Mouse (Mus musculus) forebrain, embryonic 15.5 days (tissue): ENCODE measurements at regions not wholly inside any gene's neighbourhood (a gene's known extent, or its start where the extent isn't known, plus 50 kb on each side); places are given as distances from the start of the nearest gene placed in this dataset.

ENCODE experiments used
- ATAC-seq: fragments of 200-750 bp; cut with Nextera tagmentation; replicated peaks from 2 replicates; pipeline ENCODE4 v1.8.0; 2017; ENCODE audit warnings: mild to moderate bottlenecking, moderate TSS enrichment, moderate library complexity
- H3K27ac ChIP-seq: fragments of 300-500 bp; sonication (generic); replicated peaks from 2 replicates; pipeline ENCODE4 v1.5.1; 2015; ENCODE audit warnings: mild to moderate bottlenecking, inconsistent platforms
- H3K27me3 ChIP-seq: fragments of 300-500 bp; sonication (generic); 2 replicates; pipeline ENCODE4 v1.6.1; 2015; ENCODE audit warnings: inconsistent platforms
- H3K36me3 ChIP-seq: fragments of 300-500 bp; sonication (generic); 2 replicates; pipeline ENCODE4 v1.6.1; 2015; ENCODE audit warnings: mild to moderate bottlenecking, inconsistent platforms
- H3K4me1 ChIP-seq: fragments of 300-500 bp; sonication (generic); 2 replicates; pipeline ENCODE4 v1.6.1; 2015; ENCODE audit warnings: inconsistent platforms
- H3K4me2 ChIP-seq: fragments of 300-500 bp; sonication (generic); replicated peaks from 2 replicates; pipeline ENCODE4 v1.6.1; 2015; ENCODE audit warnings: mild to moderate bottlenecking, inconsistent platforms
- H3K4me3 ChIP-seq: fragments of 300-500 bp; sonication (generic); 2 replicates; pipeline ENCODE4 v1.5.1; 2015; ENCODE audit warnings: mild to moderate bottlenecking, inconsistent platforms
- H3K9ac ChIP-seq: fragments of 300-500 bp; sonication (generic); replicated peaks from 2 replicates; pipeline ENCODE4 v1.6.1; 2015; ENCODE audit warnings: mild to moderate bottlenecking, inconsistent platforms
- H3K9me3 ChIP-seq: fragments of 300-500 bp; sonication (generic); 2 replicates; pipeline ENCODE4 v1.6.1; 2016; ENCODE audit warnings: inconsistent platforms
- WGBS: fragments of 180-500 bp; shearing (Covaris S2); methylation state at CpG from one replicate; pipeline ENCODE4 v1.1.7; 2015; ENCODE audit warnings: mixed read lengths; 5-methylcytosine and 5-hydroxymethylcytosine counted together

GRCm38 (mm10) chr13:59393231-59393938, 191.6 kb downstream of the Agtpbp1 start:
- no peak for ATAC-seq
- no peaks in the 10 kb centered on the region for H3K9me3 ChIP-seq
- no peaks in the 10 kb centered on the region for H3K36me3 ChIP-seq
- H3K4me2 ChIP-seq = no peak overlapping the region
- H3K4me3 ChIP-seq = no peak overlapping the region
- H3K27ac ChIP-seq = no peak overlapping the region; the same call in 1 of the 2 replicates
- H3K4me1 ChIP-seq = 0 out of 2 replicates have a peak, but pooled peaks cover 6% of the 10 kb centered on the region
- no peak overlapping the region for H3K9ac ChIP-seq
- H3K27me3 ChIP-seq = no peaks in the 10 kb centered on the region
- WGBS = 59% methylated on average over 12 of the region's 12 CpGs

- 92% methylated on average over 4 of the region's 4 CpGs for WGBS
- H3K36me3 ChIP-seq = no peaks in the 10 kb centered on the region
- H3K27me3 ChIP-seq = no peaks in the 10 kb centered on the region
- no peak overlapping the region for H3K4me3 ChIP-seq
- H3K4me2 ChIP-seq = no peak overlapping the region
- no peak overlapping the region for H3K9ac ChIP-seq
- no peaks in the 10 kb centered on the region for H3K9me3 ChIP-seq
- H3K27ac ChIP-seq = no peak overlapping the region
- no peak for ATAC-seq
- 0 out of 2 replicates have a peak, but pooled peaks cover 6% of the 10 kb centered on the region for H3K4me1 ChIP-seq
These were observed 192.2 kb downstream of the Agtpbp1 start for GRCm38 (mm10) chr13:59392828-59393227.

GRCm38 (mm10) chr13:59387627-59388325, 197.3 kb downstream of the Agtpbp1 start:
- Histone ChIP-seq H3K4me1 (peaks cover 12% of the 10 kb centered on the region), H3K27me3 (no peaks in the 10 kb centered on the region), H3K9ac (no peak overlapping the region), H3K27ac (0 out of 2 replicates have a peak overlapping the region, but pooled peaks have one; percentile 27), H3K4me3 (no peak overlapping the region), H3K36me3 (no peaks in the 10 kb centered on the region), H3K4me2 (no peak overlapping the region), H3K9me3 (no peaks in the 10 kb centered on the region)
- whole genome bisulfite sequencing = 53% methylated on average over 14 of the region's 14 CpGs
- peak; percentile 64 for ATAC-seq

GRCm38 (mm10) chr13:59386935-59387540, 198.0 kb downstream of the Agtpbp1 start:
- H3K4me1 ChIP-seq = peaks cover 12% of the 10 kb centered on the region
- no peak overlapping the region for H3K4me3 ChIP-seq
- peak; percentile 57; the same call in 1 of the 2 replicates for ATAC-seq
- 70% methylated on average over 7 of the region's 7 CpGs for WGBS
- no peaks in the 10 kb centered on the region for H3K9me3 ChIP-seq
- no peaks in the 10 kb centered on the region for H3K36me3 ChIP-seq
- no peak overlapping the region for H3K9ac ChIP-seq
- peak overlapping the region; percentile 11; the same call in 1 of the 2 replicates for H3K27ac ChIP-seq
- H3K27me3 ChIP-seq = no peaks in the 10 kb centered on the region
- no peak overlapping the region for H3K4me2 ChIP-seq

GRCm38 (mm10) chr13:59385824-59386223, 199.2 kb downstream of the Agtpbp1 start:
- ATAC-seq = no peak
- no peak overlapping the region for H3K4me3 ChIP-seq
- WGBS = 71% methylated on average over 6 of the region's 6 CpGs

GRCm38 (mm10) chr13:59370141-59370816, 214.7 kb downstream of the Agtpbp1 start:
- Histone ChIP-seq H3K4me1 (0 out of 2 replicates have a peak, but pooled peaks cover 3% of the 10 kb centered on the region), H3K27me3 (no peaks in the 10 kb centered on the region), H3K36me3 (no peaks in the 10 kb centered on the region), H3K4me3 (no peak overlapping the region), H3K27ac (no peak overlapping the region), H3K4me2 (no peak overlapping the region), H3K9me3 (no peaks in the 10 kb centered on the region), H3K9ac (no peak overlapping the region)
- no peak for ATAC-seq
- WGBS = 64% methylated on average over 12 of the region's 12 CpGs

More at GRCm38 (mm10) chr13:59385824-59386223, 199.2 kb downstream of the Agtpbp1 start:
- no peaks in the 10 kb centered on the region for H3K36me3 ChIP-seq
- no peaks in the 10 kb centered on the region for H3K9me3 ChIP-seq
- no peak overlapping the region for H3K9ac ChIP-seq
- no peak overlapping the region for H3K4me2 ChIP-seq
- no peaks in the 10 kb centered on the region for H3K27me3 ChIP-seq
- no peak overlapping the region for H3K27ac ChIP-seq
- peaks cover 12% of the 10 kb centered on the region for H3K4me1 ChIP-seq

- Histone ChIP-seq H3K4me1 (0 out of 2 replicates have a peak, but pooled peaks cover 3% of the 10 kb centered on the region), H3K9ac (no peak overlapping the region), H3K4me3 (no peak overlapping the region), H3K27ac (no peak overlapping the region), H3K27me3 (no peaks in the 10 kb centered on the region), H3K36me3 (no peaks in the 10 kb centered on the region), H3K4me2 (no peak overlapping the region), H3K9me3 (no peaks in the 10 kb centered on the region)
- ATAC-seq = no peak
- WGBS = 87% methylated on average over 13 of the region's 13 CpGs
These were observed 216.2 kb downstream of the Agtpbp1 start for GRCm38 (mm10) chr13:59368550-59369449.

GRCm38 (mm10) chr13:59365460-59365859, 219.6 kb downstream of the Agtpbp1 start:
- Histone ChIP-seq H3K27me3 (no peaks in the 10 kb centered on the region), H3K9ac (no peak overlapping the region), H3K27ac (no peak overlapping the region), H3K4me2 (no peak overlapping the region), H3K4me1 (0 out of 2 replicates have a peak, but pooled peaks cover 3% of the 10 kb centered on the region), H3K36me3 (no peaks in the 10 kb centered on the region), H3K9me3 (no peaks in the 10 kb centered on the region), H3K4me3 (no peak overlapping the region)
- 28% methylated on average over 5 of the region's 5 CpGs for WGBS
- ATAC-seq = peak; percentile 48; the same call in 1 of the 2 replicates

GRCm38 (mm10) chr13:59363428-59363827, 221.6 kb downstream of the Agtpbp1 start:
- H3K9me3 ChIP-seq = no peaks in the 10 kb centered on the region
- no peak overlapping the region for H3K4me3 ChIP-seq
- no peak overlapping the region for H3K4me2 ChIP-seq
- no peaks in the 10 kb centered on the region for H3K4me1 ChIP-seq
- no peak overlapping the region for H3K27ac ChIP-seq
- no peak for ATAC-seq
- H3K9ac ChIP-seq = no peak overlapping the region
- no peaks in the 10 kb centered on the region for H3K36me3 ChIP-seq
- 50% methylated on average over 10 of the region's 10 CpGs for WGBS
- H3K27me3 ChIP-seq = no peaks in the 10 kb centered on the region

GRCm38 (mm10) chr13:59361323-59361722, 223.7 kb downstream of the Agtpbp1 start:
- Histone ChIP-seq H3K4me2 (no peak overlapping the region), H3K4me1 (no peaks in the 10 kb centered on the region), H3K9me3 (no peaks in the 10 kb centered on the region), H3K27ac (no peak overlapping the region), H3K4me3 (no peak overlapping the region), H3K9ac (no peak overlapping the region), H3K36me3 (no peaks in the 10 kb centered on the region), H3K27me3 (no peaks in the 10 kb centered on the region)
- WGBS = 89% methylated on average over 7 of the region's 7 CpGs
- ATAC-seq = no peak

GRCm38 (mm10) chr13:59360026-59360425, 225.0 kb downstream of the Agtpbp1 start:
- H3K4me1 ChIP-seq = no peaks in the 10 kb centered on the region
- no peak overlapping the region for H3K4me3 ChIP-seq
- H3K36me3 ChIP-seq = no peaks in the 10 kb centered on the region
- no peak overlapping the region for H3K4me2 ChIP-seq
- H3K27me3 ChIP-seq = no peaks in the 10 kb centered on the region
- H3K9me3 ChIP-seq = no peaks in the 10 kb centered on the region
- H3K27ac ChIP-seq = no peak overlapping the region
- WGBS = 56% methylated on average over 3 of the region's 3 CpGs
- no peak overlapping the region for H3K9ac ChIP-seq
- ATAC-seq = no peak
